11 mouse cellular contexts compared by ENCODE assay signal in the genomic region with DNA sequence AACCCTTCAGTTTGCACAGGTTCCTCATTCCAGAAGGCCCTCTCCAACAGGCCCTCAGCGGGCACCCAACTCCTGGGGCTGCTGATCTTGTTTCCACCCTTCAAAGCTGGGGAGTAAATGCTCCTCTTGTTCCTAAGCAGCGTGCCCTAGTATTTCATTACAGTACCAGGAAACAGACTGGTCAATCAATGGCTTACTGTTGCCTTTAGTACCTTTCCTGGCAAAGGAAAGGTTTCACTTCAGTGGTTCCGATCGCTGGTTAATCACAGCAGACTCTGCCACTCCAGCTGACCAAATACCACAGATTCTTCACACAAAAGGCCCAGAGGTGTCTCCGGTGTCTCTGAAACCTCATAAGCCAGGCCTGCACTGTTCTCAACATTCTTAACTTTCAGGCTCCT.
A peak's percentile ranks its signal among the peaks of the same experiment; 100 is the strongest.
DNase-seq lines count a peak whose midpoint lies in the region; ATAC-seq and TF ChIP-seq lines count a peak whose summit lies in the region.
"Had no signal": no experiment of that assay in that cellular context is flagged by ENCODE, and none has a peak within 500 bp of the region (broad histone marks: within the 10 kb centered on the region; RNA-seq: fewer than 3 reads in every experiment).

No protein-coding gene starts in this region.

- WGBS in embryonic facial prominence, embryonic 13.5 days = 53% methylated on average over 5 of the region's 5 CpGs
- WGBS in embryonic facial prominence, embryonic 10.5 days = 61% methylated on average over 5 of the region's 5 CpGs
- 72% methylated on average over 5 of the region's 5 CpGs for WGBS in limb, embryonic 12.5 days
- 89% methylated on average over 5 of the region's 5 CpGs for WGBS in limb, embryonic 10.5 days
- WGBS in limb, embryonic 14.5 days = 67% methylated on average over 5 of the region's 5 CpGs
- WGBS in forebrain, embryonic 12.5 days = 78% methylated on average over 5 of the region's 5 CpGs

- H3K4me1 ChIP-seq in embryonic facial prominence, embryonic 13.5 days = peaks cover 8% of the 10 kb centered on the region
- peaks cover 6% of the 10 kb centered on the region for H3K4me1 ChIP-seq in embryonic facial prominence, embryonic 10.5 days
- peaks cover 8% of the 10 kb centered on the region for H3K4me1 ChIP-seq in limb, embryonic 12.5 days (replicated peaks)
- no peaks in the 10 kb centered on the region for H3K4me1 ChIP-seq in limb, embryonic 10.5 days
- H3K4me1 ChIP-seq in limb, embryonic 14.5 days (ENCODE audit: control insufficient read depth, insufficient read depth, low read length) = peaks cover 13% of the 10 kb centered on the region; the same call in 1 of the 2 replicates
- no peaks in the 10 kb centered on the region for H3K4me1 ChIP-seq in forebrain, embryonic 12.5 days

- ATAC-seq in embryonic facial prominence, embryonic 13.5 days (ENCODE audit: insufficient number of reproducible peaks, insufficient read depth, low FRiP score, low TSS enrichment, low read depth) = no peak
- no peak for ATAC-seq in limb, embryonic 12.5 days (ENCODE audit: insufficient number of reproducible peaks, insufficient read depth, low FRiP score, low TSS enrichment, low read depth)
- ATAC-seq in limb, embryonic 14.5 days (ENCODE audit: low FRiP score, low read depth) = no peak
- ATAC-seq in forebrain, embryonic 12.5 days (ENCODE audit: low FRiP score) = no peak
- ATAC-seq: forebrain, embryonic 14.5 days had no signal

- no peak overlapping the region for H3K9ac ChIP-seq in embryonic facial prominence, embryonic 13.5 days
- no peak overlapping the region for H3K9ac ChIP-seq in limb, embryonic 12.5 days (replicated peaks)
- no peak overlapping the region for H3K9ac ChIP-seq in limb, embryonic 14.5 days (ENCODE audit: low read depth, low read length, severe bottlenecking)
- H3K9ac ChIP-seq in forebrain, embryonic 12.5 days = no peak overlapping the region

- no peaks in the 10 kb centered on the region for H3K9me3 ChIP-seq in embryonic facial prominence, embryonic 13.5 days
- no peaks in the 10 kb centered on the region for H3K9me3 ChIP-seq in embryonic facial prominence, embryonic 10.5 days
- no peaks in the 10 kb centered on the region for H3K9me3 ChIP-seq in limb, embryonic 12.5 days
- H3K9me3 ChIP-seq in limb, embryonic 10.5 days (replicated peaks) = no peaks in the 10 kb centered on the region
- no peaks in the 10 kb centered on the region for H3K9me3 ChIP-seq in limb, embryonic 14.5 days (ENCODE audit: control insufficient read depth, low read length)
- no peaks in the 10 kb centered on the region for H3K9me3 ChIP-seq in forebrain, embryonic 12.5 days

- no peak for DNase-seq in embryonic facial prominence, embryonic 10.5 days (ENCODE audit: low spot score)
- DNase-seq in limb, embryonic 10.5 days (ENCODE audit: low spot score) = no peak
- DNase-seq in kidney, adult 18-20 months = peak; percentile 53
- DNase-seq in limb, embryonic 14.5 days (ENCODE audit: low spot score) = no peak
- no peak for DNase-seq in cerebellum, postnatal 10 days
- DNase-seq: adrenal gland, adult 2 months; gastrocnemius, postnatal 25 days had no signal

- no peaks in the 10 kb centered on the region for H3K27me3 ChIP-seq in embryonic facial prominence, embryonic 13.5 days
- H3K27me3 ChIP-seq in embryonic facial prominence, embryonic 10.5 days (replicated peaks; ENCODE audit: low read depth, poor library complexity, severe bottlenecking) = no peaks in the 10 kb centered on the region
- no peaks in the 10 kb centered on the region for H3K27me3 ChIP-seq in limb, embryonic 12.5 days
- H3K27me3 ChIP-seq in limb, embryonic 10.5 days (ENCODE audit: low read depth, poor library complexity, severe bottlenecking) = no peaks in the 10 kb centered on the region
- H3K27me3 ChIP-seq in limb, embryonic 14.5 days (ENCODE audit: control insufficient read depth, insufficient read depth, low read length) = no peaks in the 10 kb centered on the region
- H3K27me3 ChIP-seq in forebrain, embryonic 12.5 days = no peaks in the 10 kb centered on the region

- no peak overlapping the region for H3K4me2 ChIP-seq in embryonic facial prominence, embryonic 13.5 days
- no peak overlapping the region for H3K4me2 ChIP-seq in limb, embryonic 12.5 days
- no peak overlapping the region for H3K4me2 ChIP-seq in limb, embryonic 14.5 days (replicated peaks; ENCODE audit: low read depth, low read length, severe bottlenecking)
- H3K4me2 ChIP-seq in forebrain, embryonic 12.5 days = no peak overlapping the region

- H3K4me3 ChIP-seq in embryonic facial prominence, embryonic 13.5 days = no peak overlapping the region
- no peak overlapping the region for H3K4me3 ChIP-seq in embryonic facial prominence, embryonic 10.5 days
- H3K4me3 ChIP-seq in limb, embryonic 12.5 days (replicated peaks) = no peak overlapping the region
- H3K4me3 ChIP-seq in limb, embryonic 10.5 days = no peak overlapping the region
- H3K4me3 ChIP-seq in limb, embryonic 14.5 days (replicated peaks; ENCODE audit: low read length) = no peak overlapping the region
- H3K4me3 ChIP-seq in forebrain, embryonic 12.5 days (replicated peaks) = no peak overlapping the region

- H3K36me3 ChIP-seq in embryonic facial prominence, embryonic 13.5 days = no peaks in the 10 kb centered on the region
- no peaks in the 10 kb centered on the region for H3K36me3 ChIP-seq in embryonic facial prominence, embryonic 10.5 days (replicated peaks)
- H3K36me3 ChIP-seq in limb, embryonic 12.5 days = no peaks in the 10 kb centered on the region
- H3K36me3 ChIP-seq in limb, embryonic 10.5 days = no peaks in the 10 kb centered on the region
- no peaks in the 10 kb centered on the region for H3K36me3 ChIP-seq in limb, embryonic 14.5 days (ENCODE audit: control insufficient read depth, insufficient read depth, low read length)
- no peaks in the 10 kb centered on the region for H3K36me3 ChIP-seq in forebrain, embryonic 12.5 days (replicated peaks)

- H3K27ac ChIP-seq in embryonic facial prominence, embryonic 13.5 days = peak overlapping the region; percentile 60
- no peak overlapping the region for H3K27ac ChIP-seq in embryonic facial prominence, embryonic 10.5 days (replicated peaks)
- 0 out of 2 replicates have a peak overlapping the region, but pooled peaks have one; percentile 17 for H3K27ac ChIP-seq in limb, embryonic 12.5 days
- H3K27ac ChIP-seq in limb, embryonic 10.5 days = no peak overlapping the region
- H3K27ac ChIP-seq in limb, embryonic 14.5 days (replicated peaks; ENCODE audit: low read depth, low read length) = peak overlapping the region; percentile 2; the same call in 1 of the 2 replicates
- H3K27ac ChIP-seq in forebrain, embryonic 12.5 days = no peak overlapping the region

- no peak for TF ChIP-seq POLR2A in limb, embryonic 14.5 days (IDR thresholded peaks at IDR 0.05; ENCODE audit: borderline replicate concordance, extremely low read depth, insufficient read depth, insufficient read length)

Comparison
In these comparisons a context has a peak if more than half of its experiments do, and no peak if none do; other contexts are left out.
1. H3K27ac ChIP-seq: peak in embryonic facial prominence, embryonic 13.5 days (single experiment), limb, embryonic 12.5 days (single experiment) and limb, embryonic 14.5 days (single experiment); none in embryonic facial prominence, embryonic 10.5 days (single experiment), limb, embryonic 10.5 days (single experiment) and forebrain, embryonic 12.5 days (single experiment).